Mouse (Mus musculus) thymus, adult 2 months (tissue): Measurements from ENCODE around the gene Fbp1.

Experiments
- CTCF ChIP-seq: fragments of 200-500 bp; IDR thresholded peaks from 2 replicates; pipeline ENCODE4 v1.5.1; 2012; ENCODE audit warnings: mild to moderate bottlenecking, control low read depth, low read length, moderate library complexity, borderline replicate concordance; ENCODE audit not compliant: control insufficient read depth, poor library complexity, insufficient read depth; ENCODE audit errors: extremely low read depth
- POLR2A ChIP-seq: fragments of 200-500 bp; IDR thresholded peaks from 2 replicates; pipeline ENCODE4 v1.6.1; 2012; ENCODE audit warnings: mild to moderate bottlenecking, low read length, control low read depth, moderate library complexity; ENCODE audit not compliant: control insufficient read depth, poor library complexity, insufficient read depth; ENCODE audit errors: extremely low read depth

GRCm38 (mm10) chr13:62833341-62833740 is 54.7 kb downstream of the Fbp1 start:
- TF ChIP-seq CTCF = no peak
- no peak for TF ChIP-seq POLR2A
